Mouse (Mus musculus): ENCODE measurements around the gene Krt80. TPM values are rescaled to one million over a fixed set of nuclear protein-coding genes. Genes with fewer than 3 reads are reported as not detected.
A peak's percentile ranks its signal among the peaks of the same experiment; 100 is the strongest.
"Not testable (repeated sequence)": the region's sequence is repeated elsewhere in the genome, so short reads cannot be mapped to it uniquely, and the experiment has no call there.

Gene Krt80
- polyA plus RNA-seq, 1 experiment from 2014 or later: 2.0 TPM

- no peak overlapping the region for H3K27ac ChIP-seq
- ATAC-seq (ENCODE audit: borderline replicate concordance, extremely low read depth, low FRiP score, low TSS enrichment): no peak
- WGBS: 46% methylated on average over 4 of the region's 4 CpGs
- H3K36me3 ChIP-seq: no peaks in the 10 kb centered on the region
- no peaks in the 10 kb centered on the region for H3K9me3 ChIP-seq
- H3K4me3 ChIP-seq: no peak overlapping the region
- H3K4me2 ChIP-seq: no peak overlapping the region
- H3K4me1 ChIP-seq: peaks cover 46% of the 10 kb centered on the region
- H3K9ac ChIP-seq: no peak overlapping the region
- no peaks in the 10 kb centered on the region for H3K27me3 ChIP-seq
Observed at GRCm38 (mm10) chr15:101333648-101334047, 36.3 kb downstream of the Krt80 start.

GRCm38 (mm10) chr15:101333165-101333564 lies 36.8 kb downstream of the Krt80 start:
- no peaks in the 10 kb centered on the region for H3K36me3 ChIP-seq
- H3K4me3 ChIP-seq: no peak overlapping the region
- H3K9ac ChIP-seq: no peak overlapping the region
- H3K27me3 ChIP-seq: no peaks in the 10 kb centered on the region
- 5% methylated on average over 1 of the region's 1 CpGs for WGBS
- ATAC-seq (ENCODE audit: borderline replicate concordance, extremely low read depth, low FRiP score, low TSS enrichment): no peak
- H3K27ac ChIP-seq: no peak overlapping the region
- no peaks in the 10 kb centered on the region for H3K9me3 ChIP-seq
- H3K4me1 ChIP-seq: peaks cover 46% of the 10 kb centered on the region
- no peak overlapping the region for H3K4me2 ChIP-seq

GRCm38 (mm10) chr15:101332370-101332769 lies 37.6 kb downstream of the Krt80 start:
- 0 out of 2 replicates have a peak, but pooled peaks have one; percentile 10 for ATAC-seq (ENCODE audit: borderline replicate concordance, extremely low read depth, low FRiP score, low TSS enrichment)

GRCm38 (mm10) chr15:101331090-101331489 lies 38.9 kb downstream of the Krt80 start:
- no peak for ATAC-seq (ENCODE audit: borderline replicate concordance, extremely low read depth, low FRiP score, low TSS enrichment)
- Histone ChIP-seq H3K36me3 (no peaks in the 10 kb centered on the region), H3K9me3 (no peaks in the 10 kb centered on the region), H3K27ac (no peak overlapping the region), H3K27me3 (no peaks in the 10 kb centered on the region), H3K9ac (no peak overlapping the region), H3K4me1 (peaks cover 50% of the 10 kb centered on the region), H3K4me2 (no peak overlapping the region), H3K4me3 (no peak overlapping the region)
- 44% methylated on average over 4 of the region's 4 CpGs for WGBS

More at GRCm38 (mm10) chr15:101332370-101332769, 37.6 kb downstream of the Krt80 start:
- Histone ChIP-seq H3K9ac (no peak overlapping the region), H3K9me3 (no peaks in the 10 kb centered on the region), H3K36me3 (no peaks in the 10 kb centered on the region), H3K27ac (0 out of 2 replicates have a peak overlapping the region, but pooled peaks have one; percentile 19), H3K4me3 (no peak overlapping the region), H3K27me3 (no peaks in the 10 kb centered on the region), H3K4me1 (peaks cover 46% of the 10 kb centered on the region), H3K4me2 (no peak overlapping the region)
- WGBS: 50% methylated on average over 4 of the region's 4 CpGs

- no peaks in the 10 kb centered on the region for H3K9me3 ChIP-seq
- H3K27me3 ChIP-seq: no peaks in the 10 kb centered on the region
- no peak overlapping the region for H3K9ac ChIP-seq
- peaks cover 51% of the 10 kb centered on the region for H3K4me1 ChIP-seq
- no peak overlapping the region for H3K4me3 ChIP-seq
- H3K4me2 ChIP-seq: no peak overlapping the region
- ATAC-seq (ENCODE audit: borderline replicate concordance, extremely low read depth, low FRiP score, low TSS enrichment): no peak; the same call in 1 of the 2 replicates
- no peaks in the 10 kb centered on the region for H3K36me3 ChIP-seq
- WGBS: 61% methylated on average over 3 of the region's 3 CpGs
- no peak overlapping the region for H3K27ac ChIP-seq
Observed at GRCm38 (mm10) chr15:101329564-101329892, 40.4 kb downstream of the Krt80 start.

GRCm38 (mm10) chr15:101328876-101329563 lies 40.9 kb downstream of the Krt80 start:
- Histone ChIP-seq H3K4me3 (no peak overlapping the region), H3K4me1 (peaks cover 51% of the 10 kb centered on the region), H3K4me2 (no peak overlapping the region), H3K9me3 (no peaks in the 10 kb centered on the region), H3K27ac (no peak overlapping the region), H3K9ac (no peak overlapping the region), H3K27me3 (no peaks in the 10 kb centered on the region), H3K36me3 (no peaks in the 10 kb centered on the region)
- ATAC-seq (ENCODE audit: borderline replicate concordance, extremely low read depth, low FRiP score, low TSS enrichment): no peak
- WGBS: 45% methylated on average over 3 of the region's 3 CpGs

- ATAC-seq (ENCODE audit: borderline replicate concordance, extremely low read depth, low FRiP score, low TSS enrichment): peak; percentile 63
- H3K4me1 ChIP-seq: peaks cover 38% of the 10 kb centered on the region
- H3K9me3 ChIP-seq: no peaks in the 10 kb centered on the region
- no peak overlapping the region for H3K4me2 ChIP-seq
- peak overlapping the region; percentile 35 for H3K27ac ChIP-seq
- H3K4me3 ChIP-seq: no peak overlapping the region
- no peaks in the 10 kb centered on the region for H3K27me3 ChIP-seq
- no peak overlapping the region for H3K9ac ChIP-seq
- 4% methylated on average over 6 of the region's 6 CpGs for WGBS
- no peaks in the 10 kb centered on the region for H3K36me3 ChIP-seq
Observed at GRCm38 (mm10) chr15:101327282-101327681, 42.7 kb downstream of the Krt80 start.

- no peak overlapping the region for H3K9ac ChIP-seq
- H3K4me3 ChIP-seq: no peak overlapping the region
- H3K4me1 ChIP-seq: peaks cover 33% of the 10 kb centered on the region
- 0 out of 2 replicates have a peak overlapping the region, but pooled peaks have one; percentile 16 for H3K27ac ChIP-seq
- no peaks in the 10 kb centered on the region for H3K9me3 ChIP-seq
- 45% methylated on average over 10 of the region's 10 CpGs for whole genome bisulfite sequencing
- H3K4me2 ChIP-seq: no peak overlapping the region
- ATAC-seq (ENCODE audit: borderline replicate concordance, extremely low read depth, low FRiP score, low TSS enrichment): no peak
- no peaks in the 10 kb centered on the region for H3K27me3 ChIP-seq
- H3K36me3 ChIP-seq: no peaks in the 10 kb centered on the region
Observed at GRCm38 (mm10) chr15:101325991-101326534, 43.9 kb downstream of the Krt80 start.

- not testable (repeated sequence) for H3K9me3 ChIP-seq; ATAC-seq (ENCODE audit: borderline replicate concordance, extremely low read depth, low FRiP score, low TSS enrichment); H3K4me3 ChIP-seq; H3K36me3 ChIP-seq; H3K27me3 ChIP-seq; H3K9ac ChIP-seq; H3K4me2 ChIP-seq; H3K27ac ChIP-seq
- H3K4me1 ChIP-seq: peaks cover 38% of the 10 kb centered on the region
Observed at GRCm38 (mm10) chr15:101324409-101324808, 45.6 kb downstream of the Krt80 start.

GRCm38 (mm10) chr15:101323511-101323910 lies 46.5 kb downstream of the Krt80 start:
- H3K27me3 ChIP-seq: no peaks in the 10 kb centered on the region
- peaks cover 31% of the 10 kb centered on the region for H3K4me1 ChIP-seq
- no peak overlapping the region for H3K27ac ChIP-seq
- no peak for ATAC-seq (ENCODE audit: borderline replicate concordance, extremely low read depth, low FRiP score, low TSS enrichment)
- no peaks in the 10 kb centered on the region for H3K36me3 ChIP-seq
- no peak overlapping the region for H3K9ac ChIP-seq
- H3K4me3 ChIP-seq: no peak overlapping the region
- H3K9me3 ChIP-seq: no peaks in the 10 kb centered on the region
- 92% methylated on average over 5 of the region's 5 CpGs for WGBS
- H3K4me2 ChIP-seq: no peak overlapping the region

- Histone ChIP-seq H3K4me3 (no peak overlapping the region), H3K9me3 (no peaks in the 10 kb centered on the region), H3K36me3 (no peaks in the 10 kb centered on the region), H3K27me3 (no peaks in the 10 kb centered on the region), H3K4me1 (peaks cover 31% of the 10 kb centered on the region), H3K27ac (no peak overlapping the region), H3K9ac (no peak overlapping the region), H3K4me2 (no peak overlapping the region)
- no peak for ATAC-seq (ENCODE audit: borderline replicate concordance, extremely low read depth, low FRiP score, low TSS enrichment)
- WGBS: 87% methylated on average over 7 of the region's 7 CpGs
Observed at GRCm38 (mm10) chr15:101322640-101323039, 47.3 kb downstream of the Krt80 start.

- Histone ChIP-seq H3K4me3 (no peak overlapping the region), H3K27ac (no peak overlapping the region), H3K4me1 (peaks cover 33% of the 10 kb centered on the region), H3K27me3 (no peaks in the 10 kb centered on the region), H3K36me3 (no peaks in the 10 kb centered on the region), H3K9ac (no peak overlapping the region), H3K9me3 (no peaks in the 10 kb centered on the region), H3K4me2 (no peak overlapping the region)
- 82% methylated on average over 5 of the region's 5 CpGs for WGBS
- no peak for ATAC-seq (ENCODE audit: borderline replicate concordance, extremely low read depth, low FRiP score, low TSS enrichment)
Observed at GRCm38 (mm10) chr15:101322106-101322505, 47.9 kb downstream of the Krt80 start.

Data from lung, embryonic 15.5 days (tissue).